Mouse (Mus musculus) cerebellum, postnatal 25 days (tissue): ENCODE results near the gene Eml2.
A peak's percentile ranks its signal among the peaks of the same experiment; 100 is the strongest.

Experiments used
- DNase-seq, 2 experiments: peaks; one replicate each; pipeline ENCODE4 v3.0.0; 2021; ENCODE audit warnings: mixed read lengths in 2 of 2

The Eml2 gene

DNA sequence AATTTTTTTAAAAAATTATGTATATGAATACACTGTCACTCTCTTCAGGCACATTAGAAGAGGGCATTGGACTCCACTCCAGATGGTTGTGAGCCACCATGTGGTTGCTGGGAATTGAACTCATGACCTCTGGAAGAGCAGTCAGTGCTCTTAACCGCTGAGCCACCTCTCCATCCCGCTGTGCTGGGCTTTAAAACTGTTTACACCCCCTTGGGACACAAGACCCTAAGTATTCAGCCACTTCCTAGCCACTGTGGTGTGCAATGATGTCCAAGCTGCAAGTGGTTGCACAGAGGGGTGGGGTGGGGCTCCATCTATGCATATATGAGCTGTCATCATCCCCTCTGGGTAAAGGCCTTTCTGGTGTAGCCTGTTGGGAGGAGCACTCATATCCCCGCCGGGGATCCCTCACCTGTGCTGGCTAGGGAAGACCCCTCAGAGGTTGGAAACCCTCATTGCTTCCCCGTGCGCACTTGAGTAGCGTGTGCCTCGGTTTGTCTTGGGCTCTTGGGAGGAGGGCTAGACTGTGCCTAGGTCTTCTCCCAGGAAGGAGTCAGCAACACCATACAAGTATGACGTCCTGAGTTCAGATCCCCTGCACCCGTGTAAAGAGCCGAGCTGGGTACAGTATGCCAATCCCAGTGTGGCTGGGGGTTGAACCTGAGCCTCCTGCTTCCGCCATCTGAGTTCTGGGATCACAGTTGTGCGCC lies 32.1 kb downstream of the Eml2 start:
- DNase-seq, result no peak

DNA sequence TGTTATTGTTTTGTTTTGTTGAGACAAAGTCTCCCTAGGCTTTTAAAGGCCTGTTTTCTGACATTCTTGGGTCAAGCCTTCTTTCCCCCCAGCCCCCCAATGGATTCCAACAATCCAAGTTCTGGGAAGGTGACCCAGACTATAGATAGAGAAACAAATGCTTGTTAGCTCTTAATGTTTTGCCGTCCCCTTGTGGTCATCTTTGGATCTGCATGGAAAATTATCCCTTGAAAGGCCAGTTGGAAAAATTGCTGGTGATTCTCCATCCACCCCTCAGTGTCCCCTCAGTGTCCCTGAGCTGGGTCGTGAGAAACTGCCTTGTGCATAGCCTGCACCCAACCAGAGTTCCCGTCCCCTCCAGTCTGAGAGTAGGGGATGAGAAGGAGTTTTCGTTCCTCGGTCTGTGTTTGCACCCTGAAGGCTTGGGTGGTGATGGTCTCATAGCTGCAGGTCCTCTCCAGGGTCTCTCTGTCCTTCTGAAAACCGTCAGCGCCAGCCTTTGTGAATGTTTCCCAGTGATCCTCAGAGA lies 32.8 kb downstream of the Eml2 start:
- peak; percentile 55 to 80 for DNase-seq

DNA sequence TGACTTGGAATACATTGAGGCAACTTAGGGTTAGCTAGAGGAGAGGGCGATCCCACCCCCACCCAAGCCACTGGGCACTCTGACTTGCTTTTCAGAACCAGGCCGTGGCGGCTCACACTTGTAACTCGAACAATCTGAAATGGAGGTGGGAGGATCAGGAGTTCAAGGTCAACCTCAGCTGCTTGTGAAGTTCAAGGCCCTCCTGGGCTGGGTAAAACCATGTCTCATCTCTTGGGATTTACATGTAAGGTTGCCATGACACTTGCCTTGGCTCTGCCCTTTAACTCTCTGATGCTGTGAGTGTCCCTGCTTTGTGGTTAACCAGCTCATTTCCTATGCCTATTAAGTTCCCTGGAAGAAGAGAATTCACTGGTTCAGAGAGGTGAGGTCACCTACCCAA lies 33.3 kb downstream of the Eml2 start:
- no peak for DNase-seq

DNA sequence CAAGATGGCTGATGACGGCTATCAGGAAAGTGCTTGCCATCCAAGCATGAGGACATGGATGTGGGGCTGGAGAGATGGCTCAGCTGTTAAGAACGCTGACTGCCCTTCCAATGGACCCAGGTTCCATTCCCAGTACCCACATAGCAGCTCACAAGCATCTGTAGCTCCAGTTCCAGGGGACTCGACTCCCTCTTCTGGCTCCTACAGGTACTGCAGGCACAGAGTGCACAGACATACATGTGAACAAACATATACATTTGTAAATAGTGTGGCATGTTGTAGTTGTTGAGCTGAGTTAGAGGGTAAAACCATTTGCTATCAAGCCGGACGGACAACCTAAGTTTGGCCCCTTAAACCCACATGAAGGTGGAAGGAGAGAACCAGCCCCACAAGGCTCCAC lies 33.8 kb downstream of the Eml2 start:
- DNase-seq, result no peak

GRCm38 (mm10) chr7:19211041-19211675 lies 34.9 kb downstream of the Eml2 start:
- DNase-seq, result no peak

DNA sequence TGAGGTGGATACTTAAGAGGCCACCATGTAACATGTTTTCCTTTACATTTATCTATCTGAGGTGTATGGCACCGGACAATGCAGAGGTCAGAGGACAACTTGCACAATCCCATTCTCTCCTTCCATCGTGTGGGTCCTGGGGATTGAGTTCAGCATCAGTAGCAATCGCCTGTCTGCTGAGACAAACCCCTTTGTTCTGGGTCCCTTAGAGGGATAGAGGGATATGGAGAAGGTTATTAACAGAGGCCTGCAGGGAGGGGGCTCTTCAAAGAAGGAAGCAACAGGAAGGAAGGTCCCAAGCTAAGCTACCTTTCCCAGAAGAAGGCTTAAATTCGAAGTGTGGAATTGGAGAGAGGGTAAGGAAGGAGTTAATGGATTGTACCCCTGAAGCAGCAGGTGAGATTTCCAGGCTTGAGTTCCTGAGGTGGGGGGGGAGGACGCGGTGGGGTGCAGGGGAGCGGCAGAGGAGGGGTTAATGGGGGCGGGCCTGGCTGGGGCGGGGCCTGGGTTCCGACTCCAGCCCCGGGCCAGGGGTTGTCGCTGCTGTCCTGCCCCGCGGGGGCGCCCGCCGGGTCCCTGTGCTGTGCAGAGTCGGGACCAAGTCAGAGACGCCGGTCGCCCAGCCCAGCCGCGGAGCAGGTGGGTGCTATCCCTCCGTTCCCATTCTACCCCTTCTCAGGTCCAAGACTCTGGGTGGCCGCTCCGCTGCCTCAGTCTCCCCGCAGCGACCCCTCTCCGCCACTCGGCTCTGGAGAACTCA lies 36.0 kb downstream of the Eml2 start, which contains the start of gene Gpr4:
Gene Gpr4, plus strand, starts transcription at position 543 of the 760 bp plus-strand sequence.
- peak in 1 of 2 experiments; percentile 33 for DNase-seq

- DNase-seq, result no peak
These were observed 37.2 kb downstream of the Eml2 start for GRCm38 (mm10) chr7:19213385-19213784.

GRCm38 (mm10) chr7:19214369-19214768 lies 38.1 kb downstream of the Eml2 start:
- DNase-seq, result no peak

GRCm38 (mm10) chr7:19214940-19215339 lies 38.7 kb downstream of the Eml2 start:
- DNase-seq, result no peak

GRCm38 (mm10) chr7:19217492-19217891 lies 41.3 kb downstream of the Eml2 start:
- no peak for DNase-seq

DNA sequence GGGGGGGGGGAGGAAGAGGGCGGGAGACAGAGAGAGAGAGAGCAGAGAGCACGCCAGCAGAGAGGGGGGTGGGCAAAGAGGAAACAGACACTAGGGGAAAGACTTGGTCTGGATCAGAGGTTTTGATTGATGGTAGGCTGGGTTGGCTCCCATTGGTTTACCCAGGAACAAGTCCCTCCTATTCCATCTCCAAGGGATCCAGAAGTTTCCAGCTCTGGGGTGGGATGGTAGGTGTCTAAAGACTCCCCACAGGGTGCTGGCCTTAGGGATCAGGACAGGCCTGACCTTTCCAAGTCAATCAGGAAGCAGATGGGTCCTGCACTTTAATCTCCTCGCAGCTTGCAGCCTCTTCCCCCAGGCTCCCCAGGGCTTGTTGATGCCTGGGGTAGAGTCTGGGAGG lies 41.7 kb downstream of the Eml2 start:
- DNase-seq, result no peak

DNA sequence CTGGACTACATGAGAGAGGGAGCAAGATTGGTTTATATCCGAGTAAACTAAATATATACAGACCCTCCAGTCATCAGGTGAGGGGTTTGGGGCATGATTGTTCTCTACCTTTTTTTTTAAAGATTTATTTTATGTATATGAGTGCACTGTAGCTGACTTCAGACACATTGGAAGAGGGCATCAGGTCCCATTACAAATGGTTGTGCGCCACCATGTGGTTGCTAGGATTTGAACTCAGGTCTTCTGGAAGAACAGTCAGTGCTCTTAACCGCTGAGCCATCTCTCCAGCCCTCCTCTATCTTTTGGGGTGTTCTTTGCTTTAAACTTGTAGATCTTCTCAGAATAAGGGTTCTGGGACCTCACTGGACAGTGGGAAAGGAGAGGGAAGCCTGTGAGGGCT lies 43.8 kb downstream of the Eml2 start:
- no peak for DNase-seq

- DNase-seq, result no peak
These were observed 46.0 kb downstream of the Eml2 start for GRCm38 (mm10) chr7:19222189-19222588.

DNA sequence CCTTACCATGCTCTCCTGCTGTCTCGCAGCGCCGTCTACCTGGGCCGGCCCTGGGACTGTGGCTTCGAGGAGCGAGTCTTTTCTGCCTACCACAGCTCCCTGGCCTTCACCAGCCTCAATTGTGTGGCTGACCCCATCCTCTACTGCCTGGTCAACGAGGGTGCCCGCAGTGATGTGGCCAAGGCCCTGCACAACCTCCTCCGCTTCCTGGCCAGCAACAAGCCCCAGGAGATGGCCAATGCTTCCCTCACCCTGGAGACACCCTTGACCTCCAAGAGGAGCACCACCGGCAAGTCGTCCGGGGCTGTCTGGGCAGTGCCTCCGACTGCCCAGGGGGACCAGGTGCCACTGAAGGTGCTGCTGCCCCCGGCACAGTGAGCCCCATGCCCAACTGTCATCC lies 46.7 kb downstream of the Eml2 start:
- DNase-seq, result no peak

- no peak for DNase-seq
These were observed 48.7 kb downstream of the Eml2 start for GRCm38 (mm10) chr7:19224933-19225332.

DNA sequence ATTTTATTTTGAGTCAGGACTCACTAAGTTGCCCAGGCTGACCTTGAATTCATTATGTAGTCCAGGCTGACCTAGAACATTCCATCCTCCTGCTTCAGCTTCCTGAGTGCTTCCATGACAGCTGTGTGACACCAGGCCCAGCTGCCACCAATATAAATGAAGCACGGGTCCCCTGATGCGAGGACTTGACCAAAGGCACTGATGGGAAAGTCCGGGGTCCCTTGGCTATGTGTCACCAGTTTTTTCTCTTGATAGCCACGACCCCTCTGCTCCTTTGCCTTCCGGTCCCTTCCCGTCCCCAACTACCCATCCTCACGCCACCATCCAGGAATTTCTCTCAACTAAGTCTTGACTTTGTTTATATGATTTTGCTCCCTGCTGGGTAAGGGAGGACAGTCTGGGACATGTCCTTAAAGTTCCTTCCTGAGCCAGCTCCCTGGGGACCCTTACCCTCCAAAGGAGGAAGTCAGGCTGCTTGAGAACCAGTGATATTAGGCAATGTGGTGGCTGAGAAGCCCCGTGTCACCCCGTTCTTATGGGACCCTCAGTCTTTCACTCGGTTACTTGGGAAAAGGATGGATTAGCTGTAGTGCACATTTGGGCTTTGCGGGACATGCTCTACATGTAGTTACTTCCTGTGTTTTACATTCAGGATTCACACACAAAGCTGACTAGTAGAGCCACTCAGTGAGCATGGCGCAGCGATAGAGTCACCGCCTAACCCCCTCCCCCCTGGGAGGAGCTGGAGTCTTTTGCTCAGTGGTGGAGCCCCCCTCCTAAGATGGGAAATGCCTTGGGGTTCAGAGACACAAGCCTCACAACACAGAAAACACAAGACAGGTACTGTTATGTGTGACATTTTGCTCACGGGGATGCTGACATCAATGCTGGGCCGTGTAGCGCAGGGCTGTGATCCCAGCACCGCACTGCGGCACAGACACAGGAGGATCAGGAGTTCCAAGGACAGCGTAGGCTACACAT lies 50.9 kb downstream of the Eml2 start:
- DNase-seq, result peak in 1 of 2 experiments; percentile 61

GRCm38 (mm10) chr7:19227883-19228792 lies 51.9 kb downstream of the Eml2 start, which contains the start of gene Opa3:
Gene Opa3 (plus strand): TSS chr7:19228334.
- peak; percentile 99 for DNase-seq

GRCm38 (mm10) chr7:19228793-19229148 lies 52.5 kb downstream of the Eml2 start:
- DNase-seq, result no peak

DNA sequence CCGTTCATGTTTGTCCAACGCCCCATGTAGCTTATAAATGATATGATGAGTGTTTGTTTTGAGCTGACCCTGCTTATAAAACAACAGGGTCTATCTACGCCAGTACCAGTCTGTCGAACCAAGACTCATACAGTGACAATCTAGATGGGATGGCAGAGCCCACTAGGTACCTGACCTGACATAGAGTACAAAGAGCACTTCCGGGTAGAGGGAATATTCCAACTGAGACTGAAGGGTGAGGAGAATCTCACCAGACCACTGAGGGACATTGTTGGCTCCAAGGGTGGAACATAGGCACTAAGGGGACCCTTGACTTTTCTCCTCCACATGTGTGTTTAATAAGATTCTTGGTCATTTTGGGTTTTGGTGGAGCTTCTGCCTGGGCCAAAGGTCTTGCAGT lies 53.2 kb downstream of the Eml2 start:
- no peak for DNase-seq

DNA sequence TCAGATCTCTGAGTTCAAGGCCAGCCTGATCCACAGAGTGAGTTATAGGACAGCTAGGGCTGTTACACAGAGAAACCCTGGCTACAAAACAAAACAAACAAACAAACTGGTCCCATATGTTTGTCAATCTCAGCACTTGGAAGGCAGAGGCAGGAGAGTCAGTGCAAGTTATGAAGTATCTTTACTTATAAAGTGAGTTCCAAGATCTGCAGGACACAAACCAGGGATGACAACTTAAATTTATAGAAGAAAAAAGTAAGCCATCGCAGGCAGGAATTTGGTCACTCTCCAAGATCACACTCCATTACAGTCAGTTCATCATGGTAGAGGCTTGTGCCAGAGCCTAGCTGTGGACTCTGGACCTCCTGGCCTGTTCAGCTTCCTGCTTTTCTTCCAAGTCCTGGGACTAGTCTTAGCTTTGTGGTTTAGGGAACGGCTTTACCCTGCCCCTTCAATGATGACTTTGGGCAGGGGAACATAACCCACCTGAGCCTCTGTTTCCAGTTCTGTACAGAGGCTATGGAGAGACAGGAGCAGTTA lies 53.9 kb downstream of the Eml2 start:
- DNase-seq, result no peak

GRCm38 (mm10) chr7:19230899-19231298 lies 54.7 kb downstream of the Eml2 start:
- DNase-seq, result no peak
